Mouse (Mus musculus): ENCODE measurements at regions not wholly inside any gene's neighbourhood (a gene's known extent, or its start where the extent isn't known, plus 50 kb on each side); places are given as distances from the start of the nearest gene placed in this dataset.

- no peak overlapping the region for H3K27ac ChIP-seq
- H3K4me1 ChIP-seq, result peaks cover 18% of the 10 kb centered on the region
- ATAC-seq (ENCODE audit: insufficient number of reproducible peaks, insufficient read depth, low FRiP score, low TSS enrichment), result no peak
- no peak overlapping the region for H3K4me2 ChIP-seq (replicated peaks)
- no peak overlapping the region for H3K4me3 ChIP-seq
- H3K9ac ChIP-seq, result no peak overlapping the region
- H3K36me3 ChIP-seq, result no peaks in the 10 kb centered on the region
- peaks cover 13% of the 10 kb centered on the region for H3K27me3 ChIP-seq
- no peaks in the 10 kb centered on the region for H3K9me3 ChIP-seq
- 59% methylated on average over 6 of the region's 6 CpGs for WGBS
Observed at GRCm38 (mm10) chr6:100517662-100518061, 153.3 kb downstream of the Shq1 start.

- 51% methylated on average over 4 of the region's 4 CpGs for WGBS
- H3K27me3 ChIP-seq, result no peaks in the 10 kb centered on the region
- no peak for ATAC-seq (ENCODE audit: insufficient number of reproducible peaks, insufficient read depth, low FRiP score, low TSS enrichment)
- no peak overlapping the region for H3K27ac ChIP-seq
- H3K9ac ChIP-seq, result no peak overlapping the region
- H3K36me3 ChIP-seq, result no peaks in the 10 kb centered on the region
- no peaks in the 10 kb centered on the region for H3K9me3 ChIP-seq
- no peak overlapping the region for H3K4me2 ChIP-seq (replicated peaks)
- H3K4me3 ChIP-seq, result no peak overlapping the region
- peaks cover 7% of the 10 kb centered on the region for H3K4me1 ChIP-seq
Observed at GRCm38 (mm10) chr6:100512676-100513075, 158.3 kb downstream of the Shq1 start.

- Histone ChIP-seq H3K36me3 (no peaks in the 10 kb centered on the region), H3K9ac (no peak overlapping the region), H3K4me2 (replicated peaks) (no peak overlapping the region), H3K9me3 (no peaks in the 10 kb centered on the region), H3K4me1 (no peaks in the 10 kb centered on the region), H3K27ac (no peak overlapping the region), H3K4me3 (no peak overlapping the region), H3K27me3 (no peaks in the 10 kb centered on the region)
- WGBS, result 83% methylated on average over 4 of the region's 4 CpGs
- no peak for ATAC-seq (ENCODE audit: insufficient number of reproducible peaks, insufficient read depth, low FRiP score, low TSS enrichment)
Observed at GRCm38 (mm10) chr6:100510676-100511075, 160.3 kb downstream of the Shq1 start.

DNA sequence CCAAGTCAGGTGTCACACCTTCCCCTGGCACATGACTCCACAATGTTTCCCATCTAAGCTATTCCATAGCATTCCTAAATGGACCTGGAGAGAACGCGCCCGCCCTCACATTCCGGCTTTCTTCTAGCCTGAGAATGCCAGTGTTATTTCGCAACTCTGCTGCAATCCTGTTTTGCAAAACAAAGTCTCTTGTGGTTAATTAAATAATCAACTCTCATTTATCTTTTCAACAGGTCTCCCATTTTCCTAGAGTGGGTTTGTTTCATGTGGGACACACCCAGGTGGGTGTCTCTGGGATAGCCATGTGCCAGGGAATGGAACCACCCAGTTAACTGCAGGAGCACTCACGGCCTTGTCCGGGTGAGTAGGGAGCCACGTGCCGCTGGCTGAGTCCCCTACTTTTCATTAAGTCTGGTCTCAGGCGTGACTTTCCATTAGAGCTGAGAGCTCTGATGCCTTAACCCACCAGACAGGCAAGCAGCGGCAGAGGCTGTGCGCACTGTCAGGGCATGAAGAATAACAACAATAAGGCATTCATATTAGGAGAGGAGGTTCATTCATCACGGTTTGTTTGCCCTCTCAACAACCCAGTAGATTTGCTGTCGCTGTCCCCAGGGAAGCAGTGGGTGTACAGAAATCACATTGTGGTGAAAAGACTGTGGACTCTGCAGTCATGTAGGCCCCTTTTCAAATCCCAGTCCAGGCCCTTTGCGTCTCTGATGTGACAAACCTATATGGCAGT is 165.3 kb downstream of the Shq1 start:
- H3K9me3 ChIP-seq, result no peaks in the 10 kb centered on the region
- no peak overlapping the region for H3K9ac ChIP-seq
- 57% methylated on average over 15 of the region's 15 CpGs for WGBS
- H3K4me1 ChIP-seq, result peaks cover 27% of the 10 kb centered on the region
- no peaks in the 10 kb centered on the region for H3K36me3 ChIP-seq
- no peak overlapping the region for H3K4me2 ChIP-seq (replicated peaks)
- H3K27ac ChIP-seq, result no peak overlapping the region
- ATAC-seq (ENCODE audit: insufficient number of reproducible peaks, insufficient read depth, low FRiP score, low TSS enrichment), result no peak
- H3K27me3 ChIP-seq, result no peaks in the 10 kb centered on the region
- no peak overlapping the region for H3K4me3 ChIP-seq

GRCm38 (mm10) chr6:100502961-100503782 is 167.8 kb downstream of the Shq1 start:
- no peak overlapping the region for H3K4me2 ChIP-seq (replicated peaks)
- H3K27me3 ChIP-seq, result no peaks in the 10 kb centered on the region
- no peak overlapping the region for H3K4me3 ChIP-seq
- H3K4me1 ChIP-seq, result peaks cover 34% of the 10 kb centered on the region
- H3K36me3 ChIP-seq, result no peaks in the 10 kb centered on the region
- H3K9ac ChIP-seq, result no peak overlapping the region
- 28% methylated on average over 14 of the region's 14 CpGs for whole genome bisulfite sequencing
- H3K9me3 ChIP-seq, result no peaks in the 10 kb centered on the region
- peak; percentile 35; the same call in 1 of the 2 replicates for ATAC-seq (ENCODE audit: insufficient number of reproducible peaks, insufficient read depth, low FRiP score, low TSS enrichment)
- H3K27ac ChIP-seq, result peak overlapping the region; percentile 76

- Histone ChIP-seq H3K27me3 (no peaks in the 10 kb centered on the region), H3K27ac (peak overlapping the region; percentile 76), H3K4me1 (peaks cover 34% of the 10 kb centered on the region), H3K9me3 (no peaks in the 10 kb centered on the region), H3K9ac (no peak overlapping the region), H3K4me2 (replicated peaks) (no peak overlapping the region), H3K36me3 (no peaks in the 10 kb centered on the region), H3K4me3 (no peak overlapping the region)
- 40% methylated on average over 6 of the region's 6 CpGs for WGBS
- ATAC-seq (ENCODE audit: insufficient number of reproducible peaks, insufficient read depth, low FRiP score, low TSS enrichment), result no peak
Observed at GRCm38 (mm10) chr6:100502139-100502538, 168.8 kb downstream of the Shq1 start.

DNA sequence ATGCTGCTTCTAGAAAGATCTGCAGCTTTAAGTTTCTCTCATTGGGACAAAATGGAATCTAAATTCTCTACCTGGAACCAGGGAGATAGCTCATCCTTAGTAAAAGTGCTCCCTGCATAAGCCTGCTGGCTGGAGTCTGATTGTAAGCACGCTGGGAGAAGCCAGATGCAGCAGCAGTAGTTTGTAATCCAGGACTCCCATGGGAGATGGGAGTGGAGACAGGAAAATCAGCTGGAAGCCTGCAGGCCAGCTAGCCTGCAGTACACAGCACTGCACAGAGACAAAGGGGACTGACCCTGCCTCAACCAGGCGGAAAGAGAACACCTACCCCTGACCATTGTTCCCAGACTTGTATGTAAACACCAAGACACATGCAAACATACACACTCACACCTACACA is 170.2 kb downstream of the Shq1 start:
- no peaks in the 10 kb centered on the region for H3K9me3 ChIP-seq
- no peaks in the 10 kb centered on the region for H3K27me3 ChIP-seq
- H3K4me3 ChIP-seq, result no peak overlapping the region
- no peak overlapping the region for H3K27ac ChIP-seq
- peaks cover 34% of the 10 kb centered on the region for H3K4me1 ChIP-seq
- WGBS, result 23% methylated on average over 2 of the region's 2 CpGs
- no peak overlapping the region for H3K4me2 ChIP-seq (replicated peaks)
- no peaks in the 10 kb centered on the region for H3K36me3 ChIP-seq
- no peak for ATAC-seq (ENCODE audit: insufficient number of reproducible peaks, insufficient read depth, low FRiP score, low TSS enrichment)
- H3K9ac ChIP-seq, result no peak overlapping the region

DNA sequence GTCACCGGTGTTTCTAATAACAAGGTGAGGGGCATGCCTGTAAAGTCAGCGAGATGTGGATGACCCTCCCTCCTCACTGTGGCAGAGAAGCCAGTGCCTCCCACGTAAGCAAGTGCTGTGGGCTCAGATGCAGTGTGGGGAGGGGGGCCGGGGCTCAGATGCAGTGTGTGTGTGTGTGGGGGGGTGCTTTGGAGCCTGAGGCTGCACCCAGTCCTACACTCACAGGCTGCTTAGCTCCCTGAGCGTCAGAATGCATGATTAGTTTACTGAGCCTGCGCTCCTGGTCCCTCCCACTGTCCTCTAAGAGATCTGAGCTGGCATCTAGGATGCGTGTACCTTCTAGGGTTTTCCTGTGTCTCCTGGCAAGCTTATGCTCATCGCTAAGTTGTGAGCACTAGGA is 170.9 kb downstream of the Shq1 start:
- H3K27me3 ChIP-seq, result no peaks in the 10 kb centered on the region
- WGBS, result 69% methylated on average over 8 of the region's 8 CpGs

GRCm38 (mm10) chr6:100498861-100499271 is 172.1 kb downstream of the Shq1 start:
- Histone ChIP-seq H3K4me2 (replicated peaks) (no peak overlapping the region), H3K4me1 (peaks cover 31% of the 10 kb centered on the region), H3K9ac (no peak overlapping the region), H3K9me3 (no peaks in the 10 kb centered on the region), H3K27ac (no peak overlapping the region), H3K36me3 (no peaks in the 10 kb centered on the region), H3K4me3 (no peak overlapping the region), H3K27me3 (no peaks in the 10 kb centered on the region)
- 35% methylated on average over 4 of the region's 4 CpGs for WGBS
- ATAC-seq (ENCODE audit: insufficient number of reproducible peaks, insufficient read depth, low FRiP score, low TSS enrichment), result no peak

More for the DNA sequence above, 170.9 kb downstream of the Shq1 start:
- ATAC-seq (ENCODE audit: insufficient number of reproducible peaks, insufficient read depth, low FRiP score, low TSS enrichment), result no peak
- Histone ChIP-seq H3K4me2 (replicated peaks) (no peak overlapping the region), H3K4me1 (peaks cover 34% of the 10 kb centered on the region), H3K36me3 (no peaks in the 10 kb centered on the region), H3K4me3 (no peak overlapping the region), H3K9me3 (no peaks in the 10 kb centered on the region), H3K9ac (no peak overlapping the region), H3K27ac (no peak overlapping the region)

GRCm38 (mm10) chr6:100498126-100498525 is 172.8 kb downstream of the Shq1 start:
- Histone ChIP-seq H3K4me1 (peaks cover 24% of the 10 kb centered on the region), H3K27ac (no peak overlapping the region), H3K4me3 (no peak overlapping the region), H3K9me3 (no peaks in the 10 kb centered on the region), H3K4me2 (replicated peaks) (no peak overlapping the region), H3K27me3 (peaks cover 5% of the 10 kb centered on the region; the same call in 1 of the 2 replicates), H3K9ac (no peak overlapping the region), H3K36me3 (no peaks in the 10 kb centered on the region)
- 73% methylated on average over 2 of the region's 2 CpGs for WGBS
- ATAC-seq (ENCODE audit: insufficient number of reproducible peaks, insufficient read depth, low FRiP score, low TSS enrichment), result no peak

DNA sequence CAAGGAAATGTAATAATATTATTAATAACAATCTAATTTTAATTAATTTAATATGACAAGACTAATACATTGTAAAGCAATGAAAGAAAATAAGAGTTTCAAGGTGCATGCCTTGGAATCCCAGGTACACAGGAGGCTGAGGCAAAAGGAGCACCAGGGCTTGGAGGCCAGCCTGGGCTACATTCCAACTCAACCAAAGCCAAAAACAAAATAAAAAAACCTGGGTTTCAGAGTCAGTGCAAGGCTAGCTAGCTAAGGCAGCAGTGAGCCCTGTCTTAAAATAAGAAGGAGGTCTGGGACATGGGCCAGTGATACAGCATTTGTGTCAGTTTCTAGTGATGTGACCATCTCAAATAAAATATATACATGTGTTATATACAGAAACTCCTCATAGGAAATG is 174.8 kb downstream of the Shq1 start:
- Histone ChIP-seq H3K4me3 (no peak overlapping the region), H3K4me1 (peaks cover 11% of the 10 kb centered on the region; the same call in 1 of the 2 replicates), H3K27ac (no peak overlapping the region), H3K27me3 (peaks cover 5% of the 10 kb centered on the region; the same call in 1 of the 2 replicates), H3K9ac (no peak overlapping the region), H3K36me3 (no peaks in the 10 kb centered on the region), H3K4me2 (replicated peaks) (no peak overlapping the region), H3K9me3 (no peaks in the 10 kb centered on the region)
- no peak for ATAC-seq (ENCODE audit: insufficient number of reproducible peaks, insufficient read depth, low FRiP score, low TSS enrichment)

- H3K9me3 ChIP-seq, result no peaks in the 10 kb centered on the region
- 60% methylated on average over 12 of the region's 12 CpGs for WGBS
- peaks cover 5% of the 10 kb centered on the region; the same call in 1 of the 2 replicates for H3K27me3 ChIP-seq
- H3K36me3 ChIP-seq, result no peaks in the 10 kb centered on the region
- H3K4me1 ChIP-seq, result 0 out of 2 replicates have a peak, but pooled peaks cover 3% of the 10 kb centered on the region
- no peak overlapping the region for H3K27ac ChIP-seq
- H3K4me3 ChIP-seq, result no peak overlapping the region
- no peak for ATAC-seq (ENCODE audit: insufficient number of reproducible peaks, insufficient read depth, low FRiP score, low TSS enrichment)
- H3K4me2 ChIP-seq (replicated peaks), result no peak overlapping the region
- H3K9ac ChIP-seq, result no peak overlapping the region
Observed at GRCm38 (mm10) chr6:100495131-100495530, 175.8 kb downstream of the Shq1 start.
